Comparison of ENCODE assay signal across 9 mouse cellular contexts in genomic region chr15:102296368-102297006, GRCm38 (mm10). TPM values are rescaled to one million over a fixed set of nuclear protein-coding genes. Genes with fewer than 3 reads are reported as not detected.
DNase-seq lines count a peak whose midpoint lies in the region; ATAC-seq and TF ChIP-seq lines count a peak whose summit lies in the region.
"Had no signal": no experiment of that assay in that cellular context is flagged by ENCODE, and none has a peak within 500 bp of the region (broad histone marks: within the 10 kb centered on the region; RNA-seq: fewer than 3 reads in every experiment).

No protein-coding gene starts in this region.

- peaks cover 13% of the 10 kb centered on the region for H3K36me3 ChIP-seq in neural tube, embryonic 11.5 days (ENCODE audit: control insufficient read depth, insufficient read depth, low read length)
- peaks cover 32% of the 10 kb centered on the region for H3K36me3 ChIP-seq in limb, embryonic 14.5 days (ENCODE audit: control insufficient read depth, insufficient read depth, low read length)
- peaks cover 30% of the 10 kb centered on the region for H3K36me3 ChIP-seq in stomach, embryonic 14.5 days (ENCODE audit: control insufficient read depth, insufficient read depth, low read length)

- peak overlapping the region; percentile 58 for H3K4me3 ChIP-seq in neural tube, embryonic 11.5 days (ENCODE audit: low read depth, low read length)
- H3K4me3 ChIP-seq in limb, embryonic 14.5 days (replicated peaks; ENCODE audit: low read length), result peak overlapping the region; percentile 69
- H3K4me3 ChIP-seq in stomach, embryonic 14.5 days (ENCODE audit: low read depth, low read length), result peak overlapping the region; percentile 69

- DNase-seq in neural tube, embryonic 11.5 days (ENCODE audit: low spot score), result no peak
- DNase-seq in neural tube, embryonic 10.5 days (ENCODE audit: extremely low spot score, low spot score), result no peak
- DNase-seq in limb, embryonic 14.5 days (ENCODE audit: low spot score), result no peak
- DNase-seq in adrenal gland, postnatal 4 days (ENCODE audit: low spot score in 2 of 2), result no peak
- no peak for DNase-seq in frontal cortex, postnatal 36 days (ENCODE audit: low spot score in 2 of 2)

- peak overlapping the region; percentile 73 for H3K4me2 ChIP-seq in neural tube, embryonic 11.5 days (ENCODE audit: low read depth)
- peak overlapping the region; percentile 93 for H3K4me2 ChIP-seq in limb, embryonic 14.5 days (replicated peaks; ENCODE audit: low read depth, low read length, severe bottlenecking)
- H3K4me2 ChIP-seq in stomach, embryonic 14.5 days (replicated peaks; ENCODE audit: low read depth, low read length), result peak overlapping the region; percentile 69

- H3K27me3 ChIP-seq in neural tube, embryonic 11.5 days (ENCODE audit: control insufficient read depth, insufficient read depth, low read length), result no peaks in the 10 kb centered on the region
- no peaks in the 10 kb centered on the region for H3K27me3 ChIP-seq in limb, embryonic 14.5 days (ENCODE audit: control insufficient read depth, insufficient read depth, low read length)
- H3K27me3 ChIP-seq in stomach, embryonic 14.5 days (ENCODE audit: control insufficient read depth, insufficient read depth, low read length), result no peaks in the 10 kb centered on the region

- WGBS in neural tube, embryonic 11.5 days, result 5% methylated on average over 24 of the region's 24 CpGs
- whole genome bisulfite sequencing in limb, embryonic 14.5 days, result 7% methylated on average over 24 of the region's 24 CpGs
- WGBS in stomach, embryonic 14.5 days, result 5% methylated on average over 24 of the region's 24 CpGs

- peak; percentile 38 for ATAC-seq in neural tube, embryonic 11.5 days (ENCODE audit: insufficient read depth, low FRiP score, low TSS enrichment)
- peak; percentile 47 for ATAC-seq in erythroblast, adult 5-6 weeks (replicated peaks; ENCODE audit: low FRiP score, poor library complexity, severe bottlenecking)
- peak; percentile 20 for ATAC-seq in limb, embryonic 14.5 days (ENCODE audit: low FRiP score, low read depth)
- ATAC-seq in stomach, embryonic 14.5 days (ENCODE audit: insufficient number of reproducible peaks, insufficient read depth, low FRiP score, low read depth), result no peak
- ATAC-seq in frontal cortex, adult (ENCODE audit: low TSS enrichment), result no peak

- peak overlapping the region; percentile 46 for H3K9ac ChIP-seq in neural tube, embryonic 11.5 days (ENCODE audit: low read length)
- H3K9ac ChIP-seq in limb, embryonic 14.5 days (ENCODE audit: low read depth, low read length, severe bottlenecking), result peak overlapping the region; percentile 49
- peak overlapping the region; percentile 37 for H3K9ac ChIP-seq in stomach, embryonic 14.5 days (replicated peaks; ENCODE audit: low read depth, low read length)

- H3K4me1 ChIP-seq in neural tube, embryonic 11.5 days (ENCODE audit: control insufficient read depth, insufficient read depth, low read length), result no peaks in the 10 kb centered on the region
- peaks cover 6% of the 10 kb centered on the region for H3K4me1 ChIP-seq in limb, embryonic 14.5 days (ENCODE audit: control insufficient read depth, insufficient read depth, low read length)
- H3K4me1 ChIP-seq in stomach, embryonic 14.5 days (ENCODE audit: control insufficient read depth, insufficient read depth, low read length), result 0 out of 2 replicates have a peak, but pooled peaks cover 3% of the 10 kb centered on the region

- H3K27ac ChIP-seq in neural tube, embryonic 11.5 days (ENCODE audit: low read depth, low read length), result no peak overlapping the region
- no peak overlapping the region for H3K27ac ChIP-seq in limb, embryonic 14.5 days (replicated peaks; ENCODE audit: low read depth, low read length)
- no peak overlapping the region for H3K27ac ChIP-seq in stomach, embryonic 14.5 days (ENCODE audit: low read length)

- H3K9me3 ChIP-seq in neural tube, embryonic 11.5 days (ENCODE audit: control insufficient read depth, low read length), result no peaks in the 10 kb centered on the region
- no peaks in the 10 kb centered on the region for H3K9me3 ChIP-seq in limb, embryonic 14.5 days (ENCODE audit: control insufficient read depth, low read length)
- H3K9me3 ChIP-seq in stomach, embryonic 14.5 days (ENCODE audit: control insufficient read depth, low read depth, low read length), result no peaks in the 10 kb centered on the region

- no peak for TF ChIP-seq POLR2A in limb, embryonic 14.5 days (IDR thresholded peaks at IDR 0.05; ENCODE audit: borderline replicate concordance, extremely low read depth, insufficient read depth, insufficient read length)

RNA-seq across cellular contexts. Expression of gene Espl1, which starts 0.4 kb away (rescaled TPM):
- 36.2 and 37.9 TPM in 2 replicates for polyA plus RNA-seq in neural tube, embryonic 11.5 days (2014; fragmentation: Nextera tagmentation; extraction: Ambion mirVana)
- 4.8 and 10.9 TPM in 2 replicates for total RNA-seq in erythroblast, adult 5-6 weeks (2015; ENCODE audit: low replicate concordance)
- total RNA-seq in erythroblast, adult 5-6 weeks (2017; ENCODE audit: low replicate concordance), result 29.3 and 37.1 TPM in 2 replicates
- polyA plus RNA-seq in limb, embryonic 14.5 days (2012; rRNA removed), result 37.2 and 40.0 TPM in 2 replicates
- polyA plus RNA-seq in limb, embryonic 14.5 days (2014; fragmentation: Nextera tagmentation; extraction: Ambion mirVana), result 27.2 and 27.3 TPM in 2 replicates
- polyA plus RNA-seq in stomach, embryonic 14.5 days (2014; fragmentation: Nextera tagmentation; extraction: Ambion mirVana), result 25.4 and 28.6 TPM in 2 replicates
- 10 to 100 TPM; 16.5 to 24.5 TPM for total RNA-seq in adrenal gland, postnatal 4 days (2021)

RNA-seq across cellular contexts. Expression of gene Mfsd5, which starts 17.2 kb away (rescaled TPM):
- 59.7 and 66.7 TPM in 2 replicates for polyA plus RNA-seq in neural tube, embryonic 11.5 days (2014; fragmentation: Nextera tagmentation; extraction: Ambion mirVana)
- total RNA-seq in erythroblast, adult 5-6 weeks (2015; ENCODE audit: low replicate concordance), result 5.9 and 15.6 TPM in 2 replicates
- total RNA-seq in erythroblast, adult 5-6 weeks (2017; ENCODE audit: low replicate concordance), result 2.5 and 10.7 TPM in 2 replicates
- 55.6 and 76.8 TPM in 2 replicates for polyA plus RNA-seq in limb, embryonic 14.5 days (2012; rRNA removed)
- polyA plus RNA-seq in limb, embryonic 14.5 days (2014; fragmentation: Nextera tagmentation; extraction: Ambion mirVana), result 77.7 and 82.1 TPM in 2 replicates
- polyA plus RNA-seq in stomach, embryonic 14.5 days (2014; fragmentation: Nextera tagmentation; extraction: Ambion mirVana), result 63.1 and 63.7 TPM in 2 replicates
- 10 to 100 TPM; 34.4 to 36.7 TPM for total RNA-seq in adrenal gland, postnatal 4 days (2021)

RNA-seq across cellular contexts. Expression of gene Gm9918, which starts 26.1 kb away (rescaled TPM):
- polyA plus RNA-seq in neural tube, embryonic 11.5 days (2014; fragmentation: Nextera tagmentation; extraction: Ambion mirVana), result 0.20 and 0.39 TPM in 2 replicates
- not detected in 2 replicates for total RNA-seq in erythroblast, adult 5-6 weeks (2015; ENCODE audit: low replicate concordance)
- not detected in 2 replicates for total RNA-seq in erythroblast, adult 5-6 weeks (2017; ENCODE audit: low replicate concordance)
- polyA plus RNA-seq in limb, embryonic 14.5 days (2012; rRNA removed), result 3.1 and 3.8 TPM in 2 replicates
- polyA plus RNA-seq in limb, embryonic 14.5 days (2014; fragmentation: Nextera tagmentation; extraction: Ambion mirVana), result 0.93 and 1.0 TPM in 2 replicates
- polyA plus RNA-seq in stomach, embryonic 14.5 days (2014; fragmentation: Nextera tagmentation; extraction: Ambion mirVana), result 0.36 and 0.56 TPM in 2 replicates
- under 1 TPM; 0.17 to 0.31 TPM for total RNA-seq in adrenal gland, postnatal 4 days (2021)
- total RNA-seq: neutrophil, adult 5-6 weeks had no signal

RNA-seq across cellular contexts. Expression of gene Pfdn5, which starts 29.4 kb away (rescaled TPM):
- polyA plus RNA-seq in neural tube, embryonic 11.5 days (2014; fragmentation: Nextera tagmentation; extraction: Ambion mirVana), result 386 and 396 TPM in 2 replicates
- 71.1 and 131 TPM in 2 replicates for total RNA-seq in erythroblast, adult 5-6 weeks (2015; ENCODE audit: low replicate concordance)
- 120 and 128 TPM in 2 replicates for total RNA-seq in erythroblast, adult 5-6 weeks (2017; ENCODE audit: low replicate concordance)
- polyA plus RNA-seq in limb, embryonic 14.5 days (2012; rRNA removed), result 177 and 331 TPM in 2 replicates
- 527 and 545 TPM in 2 replicates for polyA plus RNA-seq in limb, embryonic 14.5 days (2014; fragmentation: Nextera tagmentation; extraction: Ambion mirVana)
- polyA plus RNA-seq in stomach, embryonic 14.5 days (2014; fragmentation: Nextera tagmentation; extraction: Ambion mirVana), result 500 and 514 TPM in 2 replicates
- total RNA-seq in adrenal gland, postnatal 4 days (2021), result 100 to 1,000 TPM; 443 to 452 TPM

RNA-seq across cellular contexts. Expression of gene Myg1, which starts 35.0 kb away (rescaled TPM):
- polyA plus RNA-seq in neural tube, embryonic 11.5 days (2014; fragmentation: Nextera tagmentation; extraction: Ambion mirVana), result 92.9 and 102 TPM in 2 replicates
- 9.4 and 10.0 TPM in 2 replicates for total RNA-seq in erythroblast, adult 5-6 weeks (2015; ENCODE audit: low replicate concordance)
- 14.3 and 14.9 TPM in 2 replicates for total RNA-seq in erythroblast, adult 5-6 weeks (2017; ENCODE audit: low replicate concordance)
- polyA plus RNA-seq in limb, embryonic 14.5 days (2012; rRNA removed), result 108 and 117 TPM in 2 replicates
- 91.1 and 92.1 TPM in 2 replicates for polyA plus RNA-seq in limb, embryonic 14.5 days (2014; fragmentation: Nextera tagmentation; extraction: Ambion mirVana)
- 96.9 and 109 TPM in 2 replicates for polyA plus RNA-seq in stomach, embryonic 14.5 days (2014; fragmentation: Nextera tagmentation; extraction: Ambion mirVana)
- 10 to 100 TPM; 86.3 to 96.7 TPM for total RNA-seq in adrenal gland, postnatal 4 days (2021)

Comparison
In these comparisons a context has a peak if more than half of its experiments do, and no peak if none do; other contexts are left out.
1. ATAC-seq: peak in neural tube, embryonic 11.5 days (single experiment), erythroblast, adult 5-6 weeks (single experiment) and limb, embryonic 14.5 days (single experiment); none in stomach, embryonic 14.5 days (single experiment) and frontal cortex, adult (single experiment).
2. Peak in every context shown above with its lines, with median percentiles within 50 percentile points of each other: H3K4me2 ChIP-seq, H3K4me3 ChIP-seq and H3K9ac ChIP-seq.